Mouse (Mus musculus) right cerebral cortex, adult 18-20 months (tissue): ENCODE measurements at regions not wholly inside any gene's neighbourhood (a gene's known extent, or its start where the extent isn't known, plus 50 kb on each side); places are given as distances from the start of the nearest gene placed in this dataset.

ENCODE experiments used
- DNase-seq: peaks from one replicate; pipeline ENCODE4 v3.0.0; 2022; ENCODE audit warnings: mixed read lengths

- DNase-seq = no peak
These were observed 1037.3 kb downstream of the Fam181b start for GRCm38 (mm10) chr7:94116899-94117521.

DNA sequence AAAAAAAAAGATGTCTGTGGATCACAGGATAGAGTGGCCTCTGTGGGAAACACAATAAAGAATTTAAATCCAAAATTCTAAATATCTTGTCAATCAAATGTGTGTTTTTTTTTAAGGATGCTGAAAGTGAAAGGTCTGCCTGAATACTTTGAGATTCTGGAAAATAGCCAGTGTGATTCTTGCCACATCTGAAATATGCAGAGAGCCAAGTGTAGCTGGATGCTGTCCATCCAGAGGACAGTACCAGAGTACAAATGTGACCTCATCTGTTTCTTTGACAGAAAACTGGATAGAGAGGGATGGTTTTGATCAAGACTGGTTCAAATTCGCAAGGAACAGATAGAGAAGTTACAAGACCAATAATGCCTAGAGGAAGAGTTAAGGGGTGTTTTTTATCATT lies 1044.1 kb downstream of the Fam181b start:
- DNase-seq = no peak

- no peak for DNase-seq
These were observed 1074.6 kb downstream of the Fam181b start for GRCm38 (mm10) chr7:94154221-94154620.

DNA sequence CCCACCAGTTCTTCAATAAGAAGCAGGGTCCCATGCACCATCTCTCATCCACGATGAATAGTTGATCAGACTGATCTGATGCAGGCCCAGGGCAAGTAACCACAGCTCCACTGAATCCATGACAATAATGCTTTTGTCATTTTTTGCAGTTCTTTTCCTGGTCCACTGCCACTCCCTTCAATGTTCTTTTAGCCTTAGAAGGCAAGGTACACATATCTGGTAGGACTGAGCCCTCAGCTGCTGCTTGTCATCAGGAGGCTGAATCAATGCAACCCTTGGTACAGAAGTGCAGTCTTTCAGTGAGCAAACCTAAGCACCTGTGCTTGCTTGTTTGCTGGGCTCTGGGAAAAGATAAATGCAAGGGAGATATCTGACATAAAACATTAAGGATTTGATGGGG lies 1075.8 kb downstream of the Fam181b start:
- DNase-seq = no peak

- DNase-seq = no peak
These were observed 1100.4 kb downstream of the Fam181b start for GRCm38 (mm10) chr7:94180027-94180426.

DNA sequence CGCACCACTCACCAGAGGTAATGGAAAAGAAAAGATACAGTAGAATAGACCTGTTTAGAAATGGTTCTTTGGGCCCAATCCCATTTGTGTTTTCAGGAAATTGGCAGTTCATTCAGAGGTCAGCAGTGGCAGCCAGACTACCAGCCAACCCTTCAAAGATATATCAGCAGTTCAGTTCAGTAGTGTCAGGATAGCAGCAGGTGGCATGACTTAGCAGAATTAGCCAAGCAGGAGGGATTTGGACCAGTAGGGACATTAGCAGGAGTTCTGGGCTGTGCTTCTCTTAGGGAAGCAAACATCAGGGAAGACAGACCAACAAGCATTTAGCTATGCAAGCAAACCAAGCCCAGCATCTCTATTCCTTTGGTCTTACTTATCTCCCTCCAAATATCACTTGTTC lies 1132.7 kb downstream of the Fam181b start:
- no peak for DNase-seq

DNA sequence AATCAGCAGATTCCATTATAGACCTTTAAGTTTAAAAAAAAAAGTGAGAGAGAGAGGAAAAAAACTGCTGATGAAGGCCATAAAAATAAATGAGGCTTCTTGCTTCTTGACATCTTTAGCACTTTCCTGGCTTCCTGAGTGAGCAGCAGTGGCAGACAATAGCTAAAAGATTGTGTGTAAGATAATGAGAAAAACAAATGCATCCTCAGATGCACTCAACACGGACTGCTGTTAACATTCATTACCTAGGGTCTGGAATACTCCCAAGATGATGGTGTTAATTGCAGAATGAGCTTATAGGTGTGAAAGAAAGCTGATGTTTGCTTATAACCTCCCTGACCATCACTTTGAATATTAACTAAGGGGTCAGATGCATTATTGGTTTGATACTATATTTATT lies 1147.8 kb downstream of the Fam181b start:
- no peak for DNase-seq

GRCm38 (mm10) chr7:94233653-94234052 lies 1154.0 kb downstream of the Fam181b start:
- peak; percentile 48 for DNase-seq

DNA sequence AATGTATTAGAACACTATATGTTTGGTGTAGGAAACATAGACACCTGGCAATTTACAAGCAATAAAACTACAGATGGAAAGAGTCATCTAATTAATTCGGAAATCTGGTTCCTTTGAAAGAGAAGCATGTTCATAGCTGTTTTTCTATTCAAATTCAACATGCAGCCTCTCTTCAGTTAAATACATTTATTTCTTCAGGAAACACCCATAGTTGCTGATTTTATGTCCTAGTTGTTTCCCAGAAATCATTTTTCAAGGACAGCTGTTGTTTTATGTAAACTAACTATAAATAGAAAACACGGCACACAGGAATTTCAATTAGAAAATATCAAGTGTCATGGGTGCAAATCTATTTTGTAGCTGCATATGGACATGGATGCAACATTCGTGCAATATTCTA lies 1169.8 kb downstream of the Fam181b start:
- no peak for DNase-seq

GRCm38 (mm10) chr7:94268665-94269320 lies 1189.1 kb downstream of the Fam181b start:
- no peak for DNase-seq

DNA sequence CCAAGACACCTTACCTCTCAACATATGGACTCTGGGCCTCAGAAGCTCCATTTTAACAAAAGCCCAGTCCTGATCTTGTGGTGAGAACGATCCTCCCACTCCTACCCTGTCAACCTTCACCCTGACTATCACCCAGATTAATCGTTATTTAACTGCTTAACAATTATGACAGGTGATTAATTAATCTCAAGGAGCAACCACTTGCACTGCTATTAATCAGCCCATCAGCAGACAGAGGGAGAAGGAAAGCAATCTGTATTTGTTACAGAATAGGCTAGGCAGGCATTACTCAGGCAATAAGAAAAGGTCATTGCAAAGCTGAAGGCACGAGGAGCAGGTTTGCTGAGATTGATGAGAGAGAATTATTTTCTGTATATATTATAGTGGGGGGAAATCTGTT lies 1201.9 kb downstream of the Fam181b start:
- no peak for DNase-seq

DNA sequence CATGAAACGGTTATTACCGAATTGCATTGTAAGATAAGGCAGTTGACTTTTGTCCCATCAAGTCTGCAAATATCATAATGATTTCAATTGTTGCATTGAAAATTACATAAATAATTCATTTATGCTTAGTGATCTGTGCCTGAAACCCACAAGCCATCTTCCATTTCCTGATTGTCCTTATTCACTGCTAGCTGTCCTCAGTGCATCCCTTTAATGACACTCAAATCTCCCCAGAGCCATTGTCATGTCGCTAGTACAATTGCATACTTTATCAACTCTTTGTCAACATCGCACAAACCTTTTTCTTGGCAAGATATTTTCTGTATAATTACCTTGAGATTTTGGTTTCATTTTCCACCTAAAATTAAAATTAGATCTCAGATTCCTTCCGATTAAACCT lies 1202.3 kb downstream of the Fam181b start:
- DNase-seq = no peak

DNA sequence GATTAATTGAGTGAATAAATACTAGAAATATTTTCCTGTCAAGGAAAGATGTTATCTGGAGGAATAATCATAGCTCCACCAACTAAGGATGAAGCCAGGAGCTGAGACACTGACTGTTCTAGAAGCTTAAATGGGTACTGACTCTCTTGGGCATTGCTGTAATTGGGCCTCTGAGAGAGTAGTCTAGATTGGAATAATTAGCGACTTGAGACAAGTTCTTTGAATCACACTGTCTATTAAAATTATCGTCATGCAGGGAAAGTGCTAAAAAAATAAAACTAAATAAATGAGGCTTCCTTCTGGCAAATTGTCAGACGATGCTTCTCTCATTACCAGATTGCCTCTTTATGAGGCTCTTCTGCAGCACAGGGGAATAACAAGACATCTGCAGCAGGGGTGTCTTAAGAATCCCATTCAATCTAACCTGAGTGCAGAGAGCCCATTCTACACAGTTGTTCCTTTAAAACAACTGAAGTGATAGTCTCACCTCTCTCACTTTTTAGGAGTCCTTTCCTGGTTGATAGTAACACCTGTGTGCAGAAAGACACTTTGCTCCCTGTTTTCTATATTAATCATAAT lies 1203.5 kb downstream of the Fam181b start:
- DNase-seq = no peak

- no peak for DNase-seq
These were observed 1225.9 kb downstream of the Fam181b start for GRCm38 (mm10) chr7:94305602-94306001.

DNA sequence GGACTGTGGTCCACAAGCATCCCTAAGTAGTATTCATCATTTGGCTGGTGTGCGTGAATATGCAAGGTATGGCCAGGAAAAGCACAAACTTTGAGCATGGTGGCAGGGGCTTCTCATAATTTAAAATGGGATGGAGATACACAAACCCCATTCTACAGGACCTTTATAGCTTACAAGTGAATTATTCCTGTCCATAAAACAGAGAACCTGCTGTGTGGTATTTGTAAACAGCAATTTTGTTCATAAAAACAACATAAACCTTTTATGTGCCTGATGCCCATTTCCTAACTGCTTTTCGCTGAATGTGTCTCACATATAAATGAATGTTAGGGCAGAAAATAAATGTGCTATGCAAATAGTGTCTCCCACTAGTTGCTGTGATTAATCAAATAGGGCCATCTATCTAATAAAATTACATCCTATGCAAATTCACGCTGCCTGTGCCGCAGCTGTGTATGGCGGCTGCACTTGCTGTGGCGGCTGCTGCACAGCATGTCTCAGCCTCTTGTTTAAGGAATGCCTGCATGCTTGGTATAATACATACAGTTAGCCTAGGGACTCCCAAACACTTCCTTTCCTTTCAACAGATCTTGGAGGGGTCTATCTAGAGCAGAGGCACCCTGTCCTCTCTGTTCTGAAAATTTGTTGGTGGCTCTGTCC lies 1235.4 kb downstream of the Fam181b start:
- DNase-seq = no peak

DNA sequence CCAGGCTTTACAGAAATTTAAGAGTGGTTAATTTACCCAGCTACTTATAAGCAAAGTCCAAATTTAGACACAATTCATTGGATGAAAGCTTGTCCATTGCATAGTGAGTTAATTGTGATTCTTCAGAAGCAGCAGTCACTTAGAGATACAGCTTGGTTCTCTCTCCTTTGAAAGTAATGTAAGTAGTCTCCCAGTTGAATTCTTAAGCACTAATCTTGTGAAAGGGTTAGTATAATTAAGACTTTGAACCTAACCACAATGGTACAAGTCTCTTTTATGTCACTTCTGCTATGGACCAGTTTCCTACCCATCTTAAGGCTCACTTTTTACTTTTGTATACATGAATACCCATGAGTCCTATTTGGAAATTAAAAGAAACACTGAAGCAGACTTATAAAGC lies 1252.9 kb downstream of the Fam181b start:
- no peak for DNase-seq
